ENCODE assay signal across 22 mouse cellular contexts in the genomic region with DNA sequence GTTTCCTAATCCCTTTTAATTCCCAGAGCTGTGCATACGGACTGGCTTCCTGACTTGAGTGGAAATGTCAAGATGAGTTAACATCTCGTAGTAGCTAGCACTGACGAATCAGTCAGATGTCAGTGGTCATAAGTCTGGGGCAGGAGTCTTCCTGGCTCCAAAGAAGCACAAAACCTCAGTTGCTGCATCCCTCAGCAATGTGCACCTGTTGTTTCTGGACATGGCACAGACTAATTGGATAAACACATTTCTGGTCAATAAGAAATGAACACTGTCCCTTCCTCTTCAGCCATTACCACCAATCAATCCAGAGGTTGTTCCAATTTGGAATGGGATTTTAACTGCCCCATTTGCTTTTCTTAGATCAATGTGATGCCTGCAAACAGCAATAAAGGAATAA.
"Had no signal": no experiment of that assay in that cellular context is flagged by ENCODE, and none has a peak within 500 bp of the region (broad histone marks: within the 10 kb centered on the region; RNA-seq: fewer than 3 reads in every experiment).

No protein-coding gene starts in this region.

- H3K4me3 ChIP-seq: gastrocnemius, adult 2 months; heart, embryonic 13.5 days; heart, embryonic 15.5 days; hindbrain, embryonic 13.5 days; hindbrain, embryonic 15.5 days; layer of hippocampus, adult 2 months; left cerebral cortex, adult 2 months; limb, embryonic 10.5 days; limb, embryonic 12.5 days; liver, embryonic 13.5 days had no signal

- H3K4me1 ChIP-seq: hindbrain, embryonic 15.5 days; limb, embryonic 10.5 days; limb, embryonic 12.5 days; liver, embryonic 13.5 days had no signal

- H3K27me3 ChIP-seq: heart, embryonic 13.5 days; heart, embryonic 15.5 days; hindbrain, embryonic 13.5 days; hindbrain, embryonic 15.5 days; limb, embryonic 12.5 days; liver, embryonic 13.5 days had no signal

- H3K36me3 ChIP-seq: heart, embryonic 13.5 days; heart, embryonic 15.5 days; hindbrain, embryonic 13.5 days; hindbrain, embryonic 15.5 days; limb, embryonic 10.5 days; limb, embryonic 12.5 days; liver, embryonic 13.5 days had no signal

- DNase-seq: gastrocnemius, adult 2 months; gastrocnemius, postnatal 10 days; gastrocnemius, postnatal 25 days; heart, adult 18-20 months; heart, postnatal 14 days; heart, postnatal 36 days; kidney, adult 18-20 months; kidney, adult 8-10 months; kidney, postnatal 10 days; kidney, postnatal 25 days; kidney, postnatal 4 days; liver; liver, embryonic 13.5 days had no signal

- H3K27ac ChIP-seq: gastrocnemius, adult 2 months; heart, embryonic 13.5 days; heart, embryonic 15.5 days; hindbrain, embryonic 13.5 days; hindbrain, embryonic 15.5 days; hindbrain, postnatal 0 days; layer of hippocampus, adult 2 months; left cerebral cortex, adult 2 months; limb, embryonic 10.5 days; limb, embryonic 12.5 days; liver, embryonic 13.5 days had no signal
